23 mouse cellular contexts compared by ENCODE assay signal in genomic region chr9:119297696-119298095, GRCm38 (mm10). TPM values are rescaled to one million over a fixed set of nuclear protein-coding genes. Genes with fewer than 3 reads are reported as not detected.
"Had no signal": no experiment of that assay in that cellular context is flagged by ENCODE, and none has a peak within 500 bp of the region (broad histone marks: within the 10 kb centered on the region; RNA-seq: fewer than 3 reads in every experiment).

No protein-coding gene starts in this region.

- H3K27ac ChIP-seq: layer of hippocampus, adult 2 months; limb, embryonic 10.5 days; limb, embryonic 13.5 days; liver, embryonic 13.5 days; lung, embryonic 15.5 days; midbrain, embryonic 10.5 days; midbrain, embryonic 13.5 days; neural tube, embryonic 13.5 days; stomach, embryonic 15.5 days had no signal

- H3K4me1 ChIP-seq: limb, embryonic 10.5 days; limb, embryonic 13.5 days; lung, embryonic 15.5 days; midbrain, embryonic 10.5 days; midbrain, embryonic 13.5 days; neural tube, embryonic 13.5 days; stomach, embryonic 15.5 days had no signal

- H3K27me3 ChIP-seq: limb, embryonic 13.5 days; liver, embryonic 13.5 days; lung, embryonic 15.5 days; megakaryocyte, embryonic 14.5 days; midbrain, embryonic 13.5 days; neural tube, embryonic 13.5 days; stomach, embryonic 15.5 days had no signal

- DNase-seq: kidney, adult 18-20 months; kidney, postnatal 14 days; layer of hippocampus, adult 9-11 months; liver, embryonic 13.5 days; lung, adult 18-20 months; lung, postnatal 10 days; lung, postnatal 36 days; retina, postnatal 1 day; right cerebral cortex, postnatal 25 days; spleen, adult 18-20 months; thymus, postnatal 25 days had no signal

- H3K9me3 ChIP-seq: limb, embryonic 10.5 days; limb, embryonic 13.5 days; liver, embryonic 13.5 days; lung, embryonic 15.5 days; megakaryocyte, embryonic 14.5 days; midbrain, embryonic 10.5 days; midbrain, embryonic 13.5 days; neural tube, embryonic 13.5 days; stomach, embryonic 15.5 days had no signal

- ATAC-seq: midbrain, embryonic 13.5 days; midbrain, embryonic 16.5 days had no signal

- H3K9ac ChIP-seq: limb, embryonic 13.5 days; liver, embryonic 13.5 days; lung, embryonic 15.5 days; midbrain, embryonic 13.5 days; neural tube, embryonic 13.5 days; stomach, embryonic 15.5 days had no signal

- H3K4me3 ChIP-seq: layer of hippocampus, adult 2 months; limb, embryonic 10.5 days; limb, embryonic 13.5 days; liver, embryonic 13.5 days; lung, embryonic 15.5 days; megakaryocyte, embryonic 14.5 days; midbrain, embryonic 10.5 days; midbrain, embryonic 13.5 days; myocyte; neural tube, embryonic 13.5 days; stomach, embryonic 15.5 days had no signal

- H3K4me2 ChIP-seq: limb, embryonic 13.5 days; liver, embryonic 13.5 days; lung, embryonic 15.5 days; midbrain, embryonic 13.5 days; neural tube, embryonic 13.5 days; stomach, embryonic 15.5 days had no signal

RNA-seq across cellular contexts. Expression of gene Xylb, which starts 59.5 kb away (rescaled TPM):
- total RNA-seq: monocyte, adult 5-6 weeks had no signal
